Mouse (Mus musculus) small intestine, adult 2 months (tissue): ENCODE data around the gene Epha10.

ENCODE experiments used
- CTCF ChIP-seq: fragments of 200-500 bp; IDR thresholded peaks from 2 replicates; pipeline ENCODE4 v1.5.1; 2012; ENCODE audit warnings: low read depth, mild to moderate bottlenecking, control low read depth, inconsistent platforms, low read length, moderate library complexity, mixed read lengths; ENCODE audit not compliant: insufficient replicate concordance, insufficient read length; ENCODE audit errors: extremely low read depth
- POLR2A ChIP-seq: fragments of 200-500 bp; IDR thresholded peaks from 2 replicates; pipeline ENCODE4 v1.6.1; 2012; ENCODE audit warnings: low read depth, mild to moderate bottlenecking, control low read depth, inconsistent platforms, low read length, moderate library complexity

- TF ChIP-seq POLR2A (no peak), CTCF (no peak)
These were observed 70.3 kb downstream of the Epha10 start for GRCm38 (mm10) chr4:124951036-124951433.
